Mouse (Mus musculus) thymus, postnatal 0 days (tissue): ENCODE data around the gene Tcea3. TPM values are rescaled to one million over a fixed set of nuclear protein-coding genes. Genes with fewer than 3 reads are reported as not detected.

Experiments
- DNase-seq: peaks from one replicate; pipeline ENCODE4 v3.0.0-alpha.2; 2015; ENCODE audit warnings: low spot score
- polyA plus RNA-seq: library from polyadenylated mRNA; unstranded; fragments of >200 nt; fragmentation: Nextera tagmentation; extraction: Ambion mirVana; gene quantifications from 2 replicates; pipeline ENCODE4 v1.2.1, GENCODE M21; 2015

Tcea3 gene
- polyA plus RNA-seq, 1 experiment from 2014 or later = 1.2 TPM

GRCm38 (mm10) chr4:136281097-136281496 is 33.6 kb downstream of the Tcea3 start:
- no peak for DNase-seq

- no peak for DNase-seq
Observed at GRCm38 (mm10) chr4:136281611-136282010, 34.1 kb downstream of the Tcea3 start.

- DNase-seq = no peak
Observed at GRCm38 (mm10) chr4:136282621-136283480, 35.3 kb downstream of the Tcea3 start.

- DNase-seq = no peak
Observed at GRCm38 (mm10) chr4:136283783-136284182, 36.3 kb downstream of the Tcea3 start.

- no peak for DNase-seq
Observed at GRCm38 (mm10) chr4:136284455-136284854, 36.9 kb downstream of the Tcea3 start, which contains the start of gene Zfp46. Zfp46 (plus strand) TSS chr4:136284683.

GRCm38 (mm10) chr4:136284891-136285290 is 37.4 kb downstream of the Tcea3 start:
- DNase-seq = no peak

- DNase-seq = peak; percentile 89
Observed at GRCm38 (mm10) chr4:136285348-136285810, 37.9 kb downstream of the Tcea3 start.

GRCm38 (mm10) chr4:136285811-136286371 is 38.4 kb downstream of the Tcea3 start:
- DNase-seq = peak; percentile 96

- no peak for DNase-seq
Observed at GRCm38 (mm10) chr4:136289918-136290780, 42.6 kb downstream of the Tcea3 start.

GRCm38 (mm10) chr4:136290781-136291595 is 43.5 kb downstream of the Tcea3 start:
- DNase-seq = no peak

- DNase-seq = no peak
Observed at GRCm38 (mm10) chr4:136291692-136292091, 44.2 kb downstream of the Tcea3 start.

- DNase-seq = no peak
Observed at GRCm38 (mm10) chr4:136295941-136296340, 48.4 kb downstream of the Tcea3 start.

- no peak for DNase-seq
Observed at GRCm38 (mm10) chr4:136302462-136302861, 54.9 kb downstream of the Tcea3 start.

GRCm38 (mm10) chr4:136304181-136304580 is 56.7 kb downstream of the Tcea3 start:
- no peak for DNase-seq

GRCm38 (mm10) chr4:136308355-136308754 is 60.8 kb downstream of the Tcea3 start:
- no peak for DNase-seq

GRCm38 (mm10) chr4:136309780-136310179 is 62.3 kb downstream of the Tcea3 start:
- peak; percentile 69 for DNase-seq

- DNase-seq = peak; percentile 99
Observed at GRCm38 (mm10) chr4:136310229-136311041, 62.9 kb downstream of the Tcea3 start, which contains the start of gene Hnrnpr. Hnrnpr (plus strand) TSS chr4:136310942.

GRCm38 (mm10) chr4:136311042-136311999 is 63.8 kb downstream of the Tcea3 start:
- peak; percentile 28 for DNase-seq

- no peak for DNase-seq
Observed at GRCm38 (mm10) chr4:136312616-136313015, 65.1 kb downstream of the Tcea3 start.
